10 mouse cellular contexts compared by ENCODE assay signal in genomic region chr6:136471601-136472000, GRCm38 (mm10). TPM values are rescaled to one million over a fixed set of nuclear protein-coding genes. Genes with fewer than 3 reads are reported as not detected.
A peak's percentile ranks its signal among the peaks of the same experiment; 100 is the strongest.
DNase-seq lines count a peak whose midpoint lies in the region; ATAC-seq and TF ChIP-seq lines count a peak whose summit lies in the region.
"Had no signal": no experiment of that assay in that cellular context is flagged by ENCODE, and none has a peak within 500 bp of the region (broad histone marks: within the 10 kb centered on the region; RNA-seq: fewer than 3 reads in every experiment).

No protein-coding gene starts in this region.

- no peak for ATAC-seq in hindbrain, embryonic 13.5 days (ENCODE audit: low FRiP score)
- ATAC-seq in midbrain, embryonic 16.5 days, result no peak

- H3K27me3 ChIP-seq in hindbrain, embryonic 13.5 days, result no peaks in the 10 kb centered on the region
- H3K27me3 ChIP-seq in midbrain, embryonic 16.5 days (ENCODE audit: control insufficient read depth, insufficient read depth, low read depth, low read length), result no peaks in the 10 kb centered on the region

- H3K4me1 ChIP-seq in bone marrow, adult 2 months (ENCODE audit: control insufficient read depth, insufficient read depth, low read length), result peaks cover 18% of the 10 kb centered on the region
- H3K4me1 ChIP-seq in hindbrain, embryonic 13.5 days (replicated peaks), result peaks cover 46% of the 10 kb centered on the region
- H3K4me1 ChIP-seq in midbrain, embryonic 16.5 days (ENCODE audit: control insufficient read depth, insufficient read depth, low read length), result peaks cover 22% of the 10 kb centered on the region

- H3K27ac ChIP-seq in bone marrow, adult 2 months (ENCODE audit: control insufficient read depth, insufficient read depth, low read depth, low read length, poor library complexity), result peak overlapping the region; percentile 28; the same call in 1 of the 2 replicates
- peak overlapping the region; percentile 95 for H3K27ac ChIP-seq in hindbrain, embryonic 13.5 days
- peak overlapping the region; percentile 92 for H3K27ac ChIP-seq in midbrain, embryonic 16.5 days (ENCODE audit: low read length)

- no peak overlapping the region for H3K4me2 ChIP-seq in hindbrain, embryonic 13.5 days
- no peak overlapping the region for H3K4me2 ChIP-seq in midbrain, embryonic 16.5 days (ENCODE audit: low read length)

- TF ChIP-seq CTCF in bone marrow, adult 2 months (IDR thresholded peaks at IDR 0.05; ENCODE audit: control insufficient read depth, insufficient read depth, low read length), result no peak

- WGBS in bone marrow, adult 2 months, result 50% methylated on average over 5 of the region's 5 CpGs
- 22% methylated on average over 5 of the region's 5 CpGs for WGBS in hindbrain, embryonic 13.5 days
- WGBS in midbrain, embryonic 16.5 days, result 12% methylated on average over 5 of the region's 5 CpGs

- H3K36me3 ChIP-seq in hindbrain, embryonic 13.5 days, result no peaks in the 10 kb centered on the region
- no peaks in the 10 kb centered on the region for H3K36me3 ChIP-seq in midbrain, embryonic 16.5 days (ENCODE audit: control insufficient read depth, insufficient read depth, low read length)
- H3K36me3 ChIP-seq: G1E had no signal

- peak; percentile 41 to 53 for DNase-seq in heart, adult 18-20 months
- no peak for DNase-seq in heart, postnatal 25 days (ENCODE audit: low spot score)
- no peak for DNase-seq in layer of hippocampus, postnatal 25 days (ENCODE audit: extremely low spot score in 1 of 2, low spot score in 1 of 2)
- DNase-seq in cerebellum, postnatal 10 days, result no peak
- no peak for DNase-seq in adipocyte (ENCODE audit: low spot score)

- no peak for TF ChIP-seq POLR2A in bone marrow, adult 2 months (IDR thresholded peaks at IDR 0.05; ENCODE audit: borderline replicate concordance, control insufficient read depth, low read depth, low read length)

- no peak overlapping the region for H3K9ac ChIP-seq in hindbrain, embryonic 13.5 days
- no peak overlapping the region for H3K9ac ChIP-seq in midbrain, embryonic 16.5 days (ENCODE audit: low read depth, low read length)

- no peaks in the 10 kb centered on the region for H3K9me3 ChIP-seq in hindbrain, embryonic 13.5 days
- H3K9me3 ChIP-seq in midbrain, embryonic 16.5 days (replicated peaks; ENCODE audit: control insufficient read depth, low read length, poor library complexity, severe bottlenecking), result no peaks in the 10 kb centered on the region

- intact Hi-C loops in heart, postnatal 25 days (cut with DNase I), result no loop called here

- H3K4me3 ChIP-seq in bone marrow, adult 2 months (replicated peaks; ENCODE audit: control insufficient read depth, low read depth, low read length), result no peak overlapping the region
- no peak overlapping the region for H3K4me3 ChIP-seq in hindbrain, embryonic 13.5 days
- H3K4me3 ChIP-seq in midbrain, embryonic 16.5 days (ENCODE audit: low read depth, low read length), result no peak overlapping the region

RNA-seq across cellular contexts. Expression of gene Atf7ip, which starts 34.4 kb away (rescaled TPM):
- 10 to 100 TPM; 59.7 to 88.7 TPM for total RNA-seq in heart, adult 18-20 months (2021)
- 10 to 100 TPM; 79.8 to 92.6 TPM for total RNA-seq in heart, postnatal 25 days (2021)
- polyA plus RNA-seq in bone marrow, adult 2 months (2011; ENCODE audit: insufficient read depth, insufficient read length, low replicate concordance, missing spikeins), result 39.2 and 53.1 TPM in 2 replicates
- polyA plus RNA-seq in hindbrain, embryonic 13.5 days (2015; fragmentation: Nextera tagmentation; extraction: Ambion mirVana), result 43.3 and 43.5 TPM in 2 replicates
- polyA plus RNA-seq in midbrain, embryonic 16.5 days (2015; fragmentation: Nextera tagmentation; extraction: Ambion mirVana), result 38.2 and 40.6 TPM in 2 replicates
- total RNA-seq in layer of hippocampus, postnatal 25 days (2021), result 100 to 1,000 TPM; 105 to 131 TPM

RNA-seq across cellular contexts. Expression of gene E330021D16Rik, which starts 56.2 kb away (rescaled TPM):
- total RNA-seq in heart, adult 18-20 months (2021), result not detected
- not detected for total RNA-seq in heart, postnatal 25 days (2021)
- polyA plus RNA-seq in bone marrow, adult 2 months (2011; ENCODE audit: insufficient read depth, insufficient read length, low replicate concordance, missing spikeins), result not detected in 2 replicates
- polyA plus RNA-seq in hindbrain, embryonic 13.5 days (2015; fragmentation: Nextera tagmentation; extraction: Ambion mirVana), result not detected in 2 replicates
- not detected in 2 replicates for polyA plus RNA-seq in midbrain, embryonic 16.5 days (2015; fragmentation: Nextera tagmentation; extraction: Ambion mirVana)
- not detected for total RNA-seq in layer of hippocampus, postnatal 25 days (2021)
- total RNA-seq: hematopoietic stem cell, adult 5-6 weeks had no signal
- polyA plus RNA-seq: G1E had no signal

Comparison
In these comparisons a context has a peak if more than half of its experiments do, and no peak if none do; other contexts are left out.
1. DNase-seq: peak in heart, adult 18-20 months (2 of 2); none in heart, postnatal 25 days (single experiment), layer of hippocampus, postnatal 25 days (0 of 2), cerebellum, postnatal 10 days (0 of 2) and adipocyte (single experiment).
2. H3K27ac ChIP-seq: peak in every context shown above with its lines; median percentile 95 in hindbrain, embryonic 13.5 days; 92 in midbrain, embryonic 16.5 days; 28 in bone marrow, adult 2 months.